Mouse (Mus musculus) right cerebral cortex, adult 2 months (tissue): ENCODE measurements around the gene Vangl2.
A peak's percentile ranks its signal among the peaks of the same experiment; 100 is the strongest.
"Not testable (repeated sequence)": the region's sequence is repeated elsewhere in the genome, so short reads cannot be mapped to it uniquely, and the experiment has no call there.

Source experiments
- DNase-seq, 2 experiments: peaks; one replicate each; pipeline ENCODE4 v3.0.0; 2021 to 2022; ENCODE audit warnings: low spot score in 2 of 2

The Vangl2 gene

GRCm38 (mm10) chr1:172007761-172008160 is 20.5 kb downstream of the Vangl2 start:
- DNase-seq, result no peak

GRCm38 (mm10) chr1:172001665-172002064 is 26.6 kb downstream of the Vangl2 start:
- no peak for DNase-seq

GRCm38 (mm10) chr1:172000641-172001040 is 27.6 kb downstream of the Vangl2 start:
- DNase-seq, result peak; percentile 70 to 78

- DNase-seq, result no peak
These were observed 29.2 kb downstream of the Vangl2 start for GRCm38 (mm10) chr1:171998820-171999597.

GRCm38 (mm10) chr1:171996701-171997100 is 31.5 kb downstream of the Vangl2 start:
- no peak for DNase-seq

GRCm38 (mm10) chr1:171994918-171995715 is 33.1 kb downstream of the Vangl2 start:
- DNase-seq, result no peak

- DNase-seq, result no peak
These were observed 33.7 kb downstream of the Vangl2 start for GRCm38 (mm10) chr1:171994501-171994900.

GRCm38 (mm10) chr1:171992901-171993530 is 35.2 kb downstream of the Vangl2 start:
- DNase-seq, result no peak

- no peak for DNase-seq
These were observed 36.4 kb downstream of the Vangl2 start for GRCm38 (mm10) chr1:171991883-171992282.

- DNase-seq, result no peak
These were observed 44.1 kb downstream of the Vangl2 start for GRCm38 (mm10) chr1:171984121-171984520.

- no peak for DNase-seq
These were observed 44.8 kb downstream of the Vangl2 start for GRCm38 (mm10) chr1:171983372-171984001.

GRCm38 (mm10) chr1:171982740-171983139 is 45.5 kb downstream of the Vangl2 start:
- no peak for DNase-seq

GRCm38 (mm10) chr1:171982170-171982569 is 46.1 kb downstream of the Vangl2 start:
- no peak for DNase-seq

- DNase-seq, result no peak
These were observed 48.1 kb downstream of the Vangl2 start for GRCm38 (mm10) chr1:171979969-171980730.

GRCm38 (mm10) chr1:171977891-171978290 is 50.4 kb downstream of the Vangl2 start:
- no peak for DNase-seq

- no peak for DNase-seq
These were observed 51.3 kb downstream of the Vangl2 start for GRCm38 (mm10) chr1:171976826-171977539.

- no peak for DNase-seq
These were observed 52.4 kb downstream of the Vangl2 start for GRCm38 (mm10) chr1:171975831-171976230.

GRCm38 (mm10) chr1:171975377-171975776 is 52.9 kb downstream of the Vangl2 start:
- no peak for DNase-seq

GRCm38 (mm10) chr1:171974361-171974760 is 53.9 kb downstream of the Vangl2 start:
- DNase-seq, result not testable (repeated sequence)

GRCm38 (mm10) chr1:171970854-171971586 is 57.2 kb downstream of the Vangl2 start:
- no peak for DNase-seq
